Mouse (Mus musculus) heart, embryonic 16.5 days (tissue): ENCODE data around the gene Heg1. TPM values are rescaled to one million over a fixed set of nuclear protein-coding genes. Genes with fewer than 3 reads are reported as not detected.

Experiments used
- ATAC-seq: fragments of 200-750 bp; cut with Nextera tagmentation; replicated peaks from 2 replicates; pipeline ENCODE4 v1.8.0; 2017; ENCODE audit warnings: moderate number of reproducible peaks; ENCODE audit not compliant: insufficient read depth, low FRiP score; ENCODE audit errors: extremely low read depth
- H3K27ac ChIP-seq: fragments of 300-500 bp; sonication (generic); 2 replicates; pipeline ENCODE4 v1.5.1; 2014; ENCODE audit warnings: mild to moderate bottlenecking, low read length, control low read depth, moderate library complexity
- H3K27me3 ChIP-seq: fragments of 300-500 bp; sonication (generic); 2 replicates; pipeline ENCODE4 v1.6.1; 2014; ENCODE audit warnings: low read length, mixed read lengths; ENCODE audit not compliant: control insufficient read depth, insufficient read depth
- H3K36me3 ChIP-seq: fragments of 300-500 bp; sonication (generic); 2 replicates; pipeline ENCODE4 v1.6.1; 2014; ENCODE audit not compliant: control insufficient read depth, insufficient read depth
- H3K4me1 ChIP-seq: fragments of 300-500 bp; sonication (generic); 2 replicates; pipeline ENCODE4 v1.6.1; 2014; ENCODE audit warnings: low read length, mixed read lengths; ENCODE audit not compliant: control insufficient read depth, insufficient read depth
- H3K4me2 ChIP-seq: fragments of 300-500 bp; sonication (generic); 2 replicates; pipeline ENCODE4 v1.6.1; 2014; ENCODE audit warnings: low read depth, mild to moderate bottlenecking, control low read depth, low read length
- H3K4me3 ChIP-seq: fragments of 300-500 bp; sonication (generic); 2 replicates; pipeline ENCODE4 v1.5.1; 2014; ENCODE audit warnings: mild to moderate bottlenecking, control low read depth, low read length
- H3K9ac ChIP-seq: fragments of 300-500 bp; sonication (generic); 2 replicates; pipeline ENCODE4 v1.6.1; 2014; ENCODE audit warnings: low read length, control low read depth
- H3K9me3 ChIP-seq: fragments of 300-500 bp; sonication (generic); replicated peaks from 2 replicates; pipeline ENCODE4 v1.6.1; 2016; ENCODE audit warnings: low read length; ENCODE audit not compliant: control insufficient read depth
- WGBS: fragments of 180-500 bp; shearing (Covaris S2); extraction: QIAGEN DNeasy Blood & Tissue Kit; methylation state at CpG from one replicate; pipeline ENCODE4 v1.1.7; 2014; 5-methylcytosine and 5-hydroxymethylcytosine counted together
- polyA plus RNA-seq: library from polyadenylated mRNA; unstranded; fragments of >200 nt; fragmentation: Nextera tagmentation; extraction: Ambion mirVana; gene quantifications from 2 replicates; pipeline ENCODE4 v1.2.1, GENCODE M21; 2015

The Heg1 gene
- polyA plus RNA-seq, 1 experiment from 2014 or later, result 34.0 TPM

DNA sequence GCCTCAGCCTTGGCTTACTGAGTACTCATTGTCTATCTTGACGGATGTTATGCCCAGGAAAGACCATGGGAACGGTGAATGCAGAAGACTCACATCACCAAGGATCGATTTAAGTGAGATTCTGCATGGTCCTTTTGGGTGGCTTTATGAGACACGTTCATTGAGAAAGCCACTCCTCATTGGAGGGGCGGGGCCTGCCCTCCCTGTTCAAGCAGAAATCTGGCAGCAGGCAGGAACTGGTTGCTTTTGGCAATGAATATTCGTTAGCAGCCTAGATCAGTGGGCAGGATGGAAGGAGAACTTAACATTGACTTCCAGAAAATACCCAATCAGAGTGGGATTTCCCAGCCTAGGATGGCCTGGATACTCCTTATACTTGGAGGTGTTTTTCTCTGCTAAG, 56.2 kb downstream of the Heg1 start:
- ATAC-seq, result no peak
- no peaks in the 10 kb centered on the region for H3K9me3 ChIP-seq
- peaks cover 42% of the 10 kb centered on the region for H3K36me3 ChIP-seq
- H3K27me3 ChIP-seq, result no peaks in the 10 kb centered on the region
- H3K4me3 ChIP-seq, result no peak overlapping the region
- no peak overlapping the region for H3K4me2 ChIP-seq
- H3K27ac ChIP-seq, result 0 out of 2 replicates have a peak overlapping the region, but pooled peaks have one; percentile 16
- H3K9ac ChIP-seq, result no peak overlapping the region
- H3K4me1 ChIP-seq, result peaks cover 16% of the 10 kb centered on the region
- 62% methylated on average over 6 of the region's 6 CpGs for WGBS

GRCm38 (mm10) chr16:33741795-33742194, 57.6 kb downstream of the Heg1 start:
- Histone ChIP-seq H3K27me3 (no peaks in the 10 kb centered on the region), H3K9ac (no peak overlapping the region), H3K4me2 (no peak overlapping the region), H3K9me3 (no peaks in the 10 kb centered on the region), H3K4me3 (no peak overlapping the region), H3K4me1 (peaks cover 19% of the 10 kb centered on the region), H3K27ac (no peak overlapping the region), H3K36me3 (peaks cover 33% of the 10 kb centered on the region)
- no peak for ATAC-seq
- WGBS, result 42% methylated on average over 5 of the region's 5 CpGs

- H3K9ac ChIP-seq, result no peak overlapping the region
- ATAC-seq, result no peak
- no peaks in the 10 kb centered on the region for H3K9me3 ChIP-seq
- 74% methylated on average over 9 of the region's 9 CpGs for WGBS
- no peak overlapping the region for H3K27ac ChIP-seq
- H3K4me2 ChIP-seq, result no peak overlapping the region
- H3K36me3 ChIP-seq, result peaks cover 29% of the 10 kb centered on the region
- no peaks in the 10 kb centered on the region for H3K27me3 ChIP-seq
- peaks cover 19% of the 10 kb centered on the region for H3K4me1 ChIP-seq
- H3K4me3 ChIP-seq, result no peak overlapping the region
Measured at GRCm38 (mm10) chr16:33742233-33742632, 58.1 kb downstream of the Heg1 start.

DNA sequence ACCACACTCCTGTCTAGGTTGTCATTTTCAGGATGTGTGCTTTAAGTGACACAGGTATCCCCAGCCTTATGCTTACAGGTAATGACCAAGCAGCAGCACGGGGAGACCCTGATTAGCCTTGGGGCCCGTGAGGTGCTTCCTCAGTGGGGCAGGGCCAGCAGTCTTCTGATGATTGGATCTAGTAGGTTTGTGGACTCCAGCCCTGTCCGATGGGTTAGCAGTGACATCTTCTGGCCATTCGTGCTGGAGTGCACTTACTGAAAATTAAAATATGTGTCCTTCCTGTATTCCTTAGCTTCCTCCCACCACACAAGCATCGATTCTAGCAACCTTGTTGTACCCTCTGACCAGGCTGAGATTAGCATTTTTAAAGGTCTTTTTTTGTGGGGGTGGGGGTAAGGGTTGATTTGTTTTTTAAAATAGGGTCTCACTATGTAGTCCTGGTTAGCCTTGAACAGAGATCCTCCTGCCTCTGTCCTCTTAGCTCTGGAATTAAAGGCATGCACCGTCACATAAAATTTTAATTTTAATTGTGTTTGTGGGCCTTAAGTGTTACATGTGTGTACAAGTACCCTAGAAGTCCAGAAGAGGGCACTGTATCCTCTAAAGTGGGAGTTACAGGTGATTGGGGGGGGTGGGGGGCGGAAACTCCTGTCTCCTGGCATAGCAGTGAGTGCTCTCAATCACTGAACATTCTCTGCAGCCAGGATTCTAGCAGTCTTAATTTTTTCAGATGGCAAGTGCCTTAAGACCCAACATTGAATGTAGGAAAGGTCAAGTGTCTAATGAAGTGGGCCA, 60.7 kb downstream of the Heg1 start:
- no peak overlapping the region for H3K9ac ChIP-seq
- 62% methylated on average over 7 of the region's 7 CpGs for WGBS
- peaks cover 26% of the 10 kb centered on the region for H3K36me3 ChIP-seq

GRCm38 (mm10) chr16:33745457-33745856, 61.3 kb downstream of the Heg1 start:
- Histone ChIP-seq H3K4me3 (no peak overlapping the region), H3K4me1 (peaks cover 15% of the 10 kb centered on the region), H3K9ac (no peak overlapping the region), H3K27ac (no peak overlapping the region), H3K4me2 (no peak overlapping the region), H3K27me3 (no peaks in the 10 kb centered on the region), H3K9me3 (no peaks in the 10 kb centered on the region), H3K36me3 (peaks cover 27% of the 10 kb centered on the region)
- no peak for ATAC-seq
- 82% methylated on average over 7 of the region's 7 CpGs for WGBS

More for the DNA sequence above, 60.7 kb downstream of the Heg1 start:
- Histone ChIP-seq H3K27ac (no peak overlapping the region), H3K4me3 (no peak overlapping the region), H3K4me1 (peaks cover 19% of the 10 kb centered on the region), H3K4me2 (no peak overlapping the region), H3K9me3 (no peaks in the 10 kb centered on the region), H3K27me3 (no peaks in the 10 kb centered on the region)
- ATAC-seq, result 0 out of 2 replicates have a peak, but pooled peaks have one; percentile 15

- Histone ChIP-seq H3K4me2 (no peak overlapping the region), H3K9me3 (no peaks in the 10 kb centered on the region), H3K4me1 (peaks cover 11% of the 10 kb centered on the region), H3K36me3 (peaks cover 34% of the 10 kb centered on the region), H3K27me3 (no peaks in the 10 kb centered on the region), H3K4me3 (no peak overlapping the region), H3K27ac (no peak overlapping the region), H3K9ac (no peak overlapping the region)
- WGBS, result 66% methylated on average over 10 of the region's 10 CpGs
- ATAC-seq, result no peak
Measured at GRCm38 (mm10) chr16:33746074-33746676, 62.0 kb downstream of the Heg1 start.

GRCm38 (mm10) chr16:33747346-33747954, 63.3 kb downstream of the Heg1 start:
- no peak overlapping the region for H3K27ac ChIP-seq
- H3K4me3 ChIP-seq, result no peak overlapping the region
- 0 out of 2 replicates have a peak, but pooled peaks cover 3% of the 10 kb centered on the region for H3K4me1 ChIP-seq
- 67% methylated on average over 7 of the region's 7 CpGs for WGBS
- H3K4me2 ChIP-seq, result no peak overlapping the region
- H3K27me3 ChIP-seq, result no peaks in the 10 kb centered on the region
- ATAC-seq, result no peak
- H3K9me3 ChIP-seq, result no peaks in the 10 kb centered on the region
- H3K36me3 ChIP-seq, result peaks cover 35% of the 10 kb centered on the region
- no peak overlapping the region for H3K9ac ChIP-seq

DNA sequence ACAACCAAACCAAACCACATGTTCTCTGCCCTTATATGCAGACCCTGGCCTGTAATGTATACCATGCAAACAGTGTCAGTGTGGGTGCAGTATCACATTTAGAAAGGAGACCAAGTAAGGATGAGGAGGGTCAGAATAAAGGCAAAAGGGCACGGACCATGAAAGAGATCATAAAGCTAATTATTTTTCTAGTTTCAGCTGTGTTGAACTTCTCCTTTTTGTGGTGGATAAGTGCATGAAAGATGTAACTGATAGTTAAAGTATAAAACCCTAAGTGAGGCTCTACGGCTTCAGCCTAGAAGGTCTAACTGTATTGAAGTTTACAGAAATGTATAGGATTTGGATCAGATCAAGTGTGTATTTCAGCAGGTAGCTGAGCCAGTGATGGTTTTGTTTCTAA, 63.8 kb downstream of the Heg1 start:
- H3K36me3 ChIP-seq, result peaks cover 34% of the 10 kb centered on the region
- ATAC-seq, result no peak
- no peaks in the 10 kb centered on the region for H3K9me3 ChIP-seq
- H3K9ac ChIP-seq, result no peak overlapping the region
- no peaks in the 10 kb centered on the region for H3K27me3 ChIP-seq
- H3K27ac ChIP-seq, result no peak overlapping the region
- no peak overlapping the region for H3K4me3 ChIP-seq
- WGBS, result 93% methylated on average over 2 of the region's 2 CpGs
- H3K4me2 ChIP-seq, result no peak overlapping the region
- H3K4me1 ChIP-seq, result peaks cover 6% of the 10 kb centered on the region

- H3K27me3 ChIP-seq, result no peaks in the 10 kb centered on the region
- H3K36me3 ChIP-seq, result peaks cover 35% of the 10 kb centered on the region
- ATAC-seq, result 0 out of 2 replicates have a peak, but pooled peaks have one; percentile 12
- peak overlapping the region; percentile 27 for H3K27ac ChIP-seq
- peak overlapping the region; percentile 26; the same call in 1 of the 2 replicates for H3K4me2 ChIP-seq
- no peak overlapping the region for H3K9ac ChIP-seq
- 46% methylated on average over 13 of the region's 13 CpGs for WGBS
- peaks cover 10% of the 10 kb centered on the region for H3K4me1 ChIP-seq
- no peaks in the 10 kb centered on the region for H3K9me3 ChIP-seq
- no peak overlapping the region for H3K4me3 ChIP-seq
Measured at GRCm38 (mm10) chr16:33751152-33751551, 67.0 kb downstream of the Heg1 start.
